Mouse (Mus musculus): ENCODE results near the gene Ncam1.

DNA sequence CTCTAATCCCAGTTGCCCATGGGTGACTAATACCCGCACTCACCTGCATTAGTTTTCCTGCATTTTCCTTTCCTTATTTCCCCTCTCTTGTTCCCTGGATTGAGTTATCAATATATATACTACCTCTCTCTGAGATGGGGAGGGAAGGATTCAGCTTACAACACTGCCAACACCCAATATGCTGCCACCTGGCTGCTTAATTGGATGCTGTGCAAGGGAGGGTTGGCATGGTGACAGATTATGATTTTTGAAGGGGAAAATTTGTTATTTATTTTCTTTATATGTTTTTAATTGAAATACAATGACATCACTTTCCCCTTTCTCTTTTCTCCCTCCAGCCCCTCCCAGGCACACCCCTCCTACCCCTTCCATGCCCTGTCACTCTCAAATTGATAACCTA is 35.3 kb upstream of the Ncam1 start:
- TF ChIP-seq POLR2A (IDR thresholded peaks at IDR 0.05; ENCODE audit: borderline replicate concordance, low read depth, low read length) = no peak
- no peak for TF ChIP-seq CTCF (IDR thresholded peaks at IDR 0.05; ENCODE audit: low read depth, low read length)

Measured in bone marrow macrophage, adult 2 months (primary cell).